Mouse (Mus musculus): ENCODE data around the gene Dnase1l3. TPM values are rescaled to one million over a fixed set of nuclear protein-coding genes. Genes with fewer than 3 reads are reported as not detected.

Gene Dnase1l3
- polyA plus RNA-seq, 1 experiment from 2014 or later = 2.5 TPM

- Histone ChIP-seq H3K9ac (ENCODE audit: low read depth, low read length) (no peak overlapping the region), H3K4me2 (replicated peaks; ENCODE audit: low read depth) (no peak overlapping the region), H3K4me1 (replicated peaks; ENCODE audit: control insufficient read depth, insufficient read depth, low read length) (no peaks in the 10 kb centered on the region), H3K9me3 (ENCODE audit: control insufficient read depth) (no peaks in the 10 kb centered on the region), H3K27me3 (replicated peaks; ENCODE audit: control insufficient read depth, insufficient read depth, low read length) (no peaks in the 10 kb centered on the region), H3K36me3 (ENCODE audit: control insufficient read depth, insufficient read depth) (no peaks in the 10 kb centered on the region), H3K27ac (ENCODE audit: low read depth, low read length) (no peak overlapping the region), H3K4me3 (ENCODE audit: low read depth, low read length) (no peak overlapping the region)
- 91% methylated on average over 1 of the region's 1 CpGs for WGBS
- TF ChIP-seq CTCF (IDR thresholded peaks at IDR 0.05; ENCODE audit: low read depth) = no peak
- ATAC-seq = no peak
Measured at GRCm38 (mm10) chr14:8029752-8030151, 35.4 kb upstream of the Dnase1l3 start.

GRCm38 (mm10) chr14:8028086-8028485 is 33.7 kb upstream of the Dnase1l3 start:
- H3K9me3 ChIP-seq (ENCODE audit: control insufficient read depth) = no peaks in the 10 kb centered on the region
- WGBS = 82% methylated on average over 5 of the region's 5 CpGs
- no peak overlapping the region for H3K4me2 ChIP-seq (replicated peaks; ENCODE audit: low read depth)
- no peak overlapping the region for H3K4me3 ChIP-seq (ENCODE audit: low read depth, low read length)
- H3K27ac ChIP-seq (ENCODE audit: low read depth, low read length) = no peak overlapping the region
- no peak overlapping the region for H3K9ac ChIP-seq (ENCODE audit: low read depth, low read length)
- no peaks in the 10 kb centered on the region for H3K4me1 ChIP-seq (replicated peaks; ENCODE audit: control insufficient read depth, insufficient read depth, low read length)
- TF ChIP-seq CTCF (IDR thresholded peaks at IDR 0.05; ENCODE audit: low read depth) = no peak
- ATAC-seq = no peak
- H3K36me3 ChIP-seq (ENCODE audit: control insufficient read depth, insufficient read depth) = no peaks in the 10 kb centered on the region
- no peaks in the 10 kb centered on the region for H3K27me3 ChIP-seq (replicated peaks; ENCODE audit: control insufficient read depth, insufficient read depth, low read length)

GRCm38 (mm10) chr14:8026769-8027531 is 32.6 kb upstream of the Dnase1l3 start:
- no peak for ATAC-seq
- no peak for TF ChIP-seq CTCF (IDR thresholded peaks at IDR 0.05; ENCODE audit: low read depth)
- Histone ChIP-seq H3K4me2 (replicated peaks; ENCODE audit: low read depth) (no peak overlapping the region), H3K9ac (ENCODE audit: low read depth, low read length) (no peak overlapping the region), H3K4me3 (ENCODE audit: low read depth, low read length) (no peak overlapping the region), H3K27me3 (replicated peaks; ENCODE audit: control insufficient read depth, insufficient read depth, low read length) (no peaks in the 10 kb centered on the region), H3K4me1 (replicated peaks; ENCODE audit: control insufficient read depth, insufficient read depth, low read length) (no peaks in the 10 kb centered on the region), H3K27ac (ENCODE audit: low read depth, low read length) (no peak overlapping the region), H3K9me3 (ENCODE audit: control insufficient read depth) (no peaks in the 10 kb centered on the region), H3K36me3 (ENCODE audit: control insufficient read depth, insufficient read depth) (no peaks in the 10 kb centered on the region)
- 81% methylated on average over 10 of the region's 10 CpGs for WGBS

GRCm38 (mm10) chr14:8024936-8025335 is 30.6 kb upstream of the Dnase1l3 start:
- Histone ChIP-seq H3K4me1 (replicated peaks; ENCODE audit: control insufficient read depth, insufficient read depth, low read length) (no peaks in the 10 kb centered on the region), H3K9me3 (ENCODE audit: control insufficient read depth) (no peaks in the 10 kb centered on the region), H3K27me3 (replicated peaks; ENCODE audit: control insufficient read depth, insufficient read depth, low read length) (no peaks in the 10 kb centered on the region), H3K27ac (ENCODE audit: low read depth, low read length) (no peak overlapping the region), H3K36me3 (ENCODE audit: control insufficient read depth, insufficient read depth) (no peaks in the 10 kb centered on the region), H3K9ac (ENCODE audit: low read depth, low read length) (no peak overlapping the region), H3K4me3 (ENCODE audit: low read depth, low read length) (no peak overlapping the region), H3K4me2 (replicated peaks; ENCODE audit: low read depth) (no peak overlapping the region)
- 96% methylated on average over 10 of the region's 10 CpGs for WGBS
- no peak for TF ChIP-seq CTCF (IDR thresholded peaks at IDR 0.05; ENCODE audit: low read depth)
- no peak for ATAC-seq

- H3K27me3 ChIP-seq (replicated peaks; ENCODE audit: control insufficient read depth, insufficient read depth, low read length) = no peaks in the 10 kb centered on the region
- H3K9me3 ChIP-seq (ENCODE audit: control insufficient read depth) = no peaks in the 10 kb centered on the region
- ATAC-seq = no peak
- no peaks in the 10 kb centered on the region for H3K4me1 ChIP-seq (replicated peaks; ENCODE audit: control insufficient read depth, insufficient read depth, low read length)
- no peak overlapping the region for H3K9ac ChIP-seq (ENCODE audit: low read depth, low read length)
- H3K4me3 ChIP-seq (ENCODE audit: low read depth, low read length) = no peak overlapping the region
- 72% methylated on average over 6 of the region's 6 CpGs for WGBS
- no peak overlapping the region for H3K27ac ChIP-seq (ENCODE audit: low read depth, low read length)
- H3K36me3 ChIP-seq (ENCODE audit: control insufficient read depth, insufficient read depth) = no peaks in the 10 kb centered on the region
- H3K4me2 ChIP-seq (replicated peaks; ENCODE audit: low read depth) = no peak overlapping the region
- TF ChIP-seq CTCF (IDR thresholded peaks at IDR 0.05; ENCODE audit: low read depth) = no peak
Measured at GRCm38 (mm10) chr14:8024469-8024868, 30.1 kb upstream of the Dnase1l3 start.

GRCm38 (mm10) chr14:8020546-8020945 is 26.2 kb upstream of the Dnase1l3 start:
- no peak overlapping the region for H3K4me3 ChIP-seq (ENCODE audit: low read depth, low read length)

More at GRCm38 (mm10) chr14:8020546-8020945, 26.2 kb upstream of the Dnase1l3 start:
- Histone ChIP-seq H3K27ac (ENCODE audit: low read depth, low read length) (no peak overlapping the region), H3K4me1 (replicated peaks; ENCODE audit: control insufficient read depth, insufficient read depth, low read length) (no peaks in the 10 kb centered on the region; the same call in 1 of the 2 replicates), H3K36me3 (ENCODE audit: control insufficient read depth, insufficient read depth) (no peaks in the 10 kb centered on the region), H3K4me2 (replicated peaks; ENCODE audit: low read depth) (no peak overlapping the region), H3K9ac (ENCODE audit: low read depth, low read length) (no peak overlapping the region), H3K9me3 (ENCODE audit: control insufficient read depth) (no peaks in the 10 kb centered on the region), H3K27me3 (replicated peaks; ENCODE audit: control insufficient read depth, insufficient read depth, low read length) (no peaks in the 10 kb centered on the region)
- ATAC-seq = no peak
- no peak for TF ChIP-seq CTCF (IDR thresholded peaks at IDR 0.05; ENCODE audit: low read depth)
- WGBS = 88% methylated on average over 7 of the region's 7 CpGs
